Mouse (Mus musculus) R1 (cell line): ENCODE measurements at regions not wholly inside any gene's neighbourhood (a gene's known extent, or its start where the extent isn't known, plus 50 kb on each side); places are given as distances from the start of the nearest gene placed in this dataset.

Experiments used
- DNase-seq: peaks from one replicate; pipeline ENCODE4 v3.0.0-alpha.2; 2018; ENCODE audit warnings: low read depth, low spot score

DNA sequence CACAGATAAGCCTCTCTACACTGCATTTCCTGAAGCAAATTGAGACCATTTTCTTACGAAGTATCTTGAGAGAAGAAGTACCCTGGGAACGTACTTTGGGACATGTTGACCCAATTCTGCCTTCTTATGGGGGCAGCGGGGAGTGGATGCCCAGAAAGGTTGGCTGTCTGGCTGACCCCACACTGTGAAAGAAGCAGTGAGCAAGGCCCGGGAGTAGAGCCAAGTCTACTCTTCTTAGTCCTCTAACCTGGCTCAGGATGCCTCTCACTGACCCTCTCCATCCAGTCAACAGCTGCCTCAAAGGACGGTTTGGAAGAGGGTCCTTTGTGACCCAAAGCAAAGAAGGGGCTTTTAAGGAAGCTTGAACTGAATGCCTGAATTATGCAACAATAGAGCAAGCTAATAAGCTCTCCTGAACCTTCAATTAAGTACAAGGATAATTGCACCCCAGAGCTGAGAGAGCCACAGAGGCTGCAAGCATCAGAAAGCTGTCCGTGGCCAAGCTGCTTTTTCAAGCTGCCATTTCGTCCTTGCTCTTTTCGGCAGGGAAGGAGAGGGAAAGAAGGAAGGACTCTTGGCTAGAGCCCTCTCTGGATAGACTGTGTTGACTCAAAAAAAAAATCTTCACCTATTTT is 70.3 kb downstream of the Pctp start:
- DNase-seq, result no peak

DNA sequence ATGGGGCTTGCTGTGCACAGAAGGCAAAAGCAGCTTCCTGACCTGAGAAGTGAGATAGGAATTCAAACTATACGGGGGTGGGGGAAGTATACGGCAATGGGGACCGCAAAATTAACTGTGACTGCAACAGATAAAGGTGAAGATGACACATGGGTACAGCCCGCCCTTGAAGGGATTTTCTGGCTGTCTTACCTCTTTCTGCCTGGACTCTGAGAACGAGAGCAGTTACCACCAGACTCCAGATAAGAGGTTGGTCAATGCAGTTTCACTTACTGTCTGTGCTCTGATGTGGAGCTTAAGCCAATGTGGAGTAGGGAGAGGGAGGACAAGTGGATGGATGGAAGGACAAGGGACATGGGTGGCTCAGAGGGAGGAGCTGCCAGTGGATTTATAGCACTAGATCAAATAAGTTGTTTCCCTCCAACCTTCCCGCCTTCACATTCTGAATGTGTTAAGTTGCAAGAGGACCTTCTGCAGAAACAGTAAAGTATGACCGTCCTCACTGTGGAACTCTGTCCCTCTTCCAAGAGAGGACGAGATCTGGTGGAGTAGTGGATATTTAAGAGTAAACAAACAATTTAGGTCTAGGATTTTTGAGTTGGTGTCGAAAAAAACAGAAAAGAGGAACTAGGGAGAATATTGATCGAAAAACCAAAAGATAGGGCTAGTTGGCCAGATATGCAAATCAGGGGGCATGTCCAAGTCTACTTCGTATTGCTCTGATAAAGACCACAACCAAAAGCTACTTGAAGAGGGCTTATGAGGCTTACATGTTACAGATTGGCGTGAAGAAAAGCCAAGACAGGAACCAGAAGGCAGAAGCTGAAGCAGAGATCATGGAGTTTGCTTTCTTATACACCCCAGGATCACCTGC is 73.3 kb downstream of the Pctp start:
- DNase-seq, result no peak

DNA sequence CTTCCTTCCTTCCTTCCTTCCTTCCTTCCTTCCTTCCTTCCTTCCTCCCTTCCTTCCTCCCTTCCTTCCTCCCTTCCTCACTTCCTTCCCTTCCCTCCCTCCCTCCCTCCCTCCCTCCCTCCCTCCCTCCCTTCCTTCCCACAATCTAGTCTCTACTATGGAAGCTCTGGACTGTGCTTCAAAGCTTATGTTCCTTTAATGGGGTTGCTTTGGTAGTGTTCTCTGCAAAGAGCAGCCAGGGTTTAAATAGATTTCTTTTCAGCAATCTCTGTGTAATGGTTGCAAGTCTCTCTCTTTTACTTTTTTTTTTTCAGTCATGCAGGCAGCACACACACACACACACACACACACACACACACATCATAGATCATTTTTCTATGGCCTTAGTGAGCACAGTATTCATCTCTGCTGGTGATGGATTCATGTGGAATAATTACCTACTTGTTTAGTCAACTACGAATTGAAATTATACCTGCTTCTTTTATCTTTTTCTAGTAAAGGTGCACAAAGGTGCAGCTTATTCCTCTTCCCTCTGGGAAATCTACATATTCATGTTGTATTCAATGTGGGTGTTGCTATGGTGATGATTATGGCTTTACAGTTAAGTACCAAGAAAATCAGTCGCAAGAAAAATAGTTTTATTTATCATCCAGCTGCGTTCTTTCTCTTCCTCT is 75.1 kb downstream of the Pctp start:
- DNase-seq, result no peak

DNA sequence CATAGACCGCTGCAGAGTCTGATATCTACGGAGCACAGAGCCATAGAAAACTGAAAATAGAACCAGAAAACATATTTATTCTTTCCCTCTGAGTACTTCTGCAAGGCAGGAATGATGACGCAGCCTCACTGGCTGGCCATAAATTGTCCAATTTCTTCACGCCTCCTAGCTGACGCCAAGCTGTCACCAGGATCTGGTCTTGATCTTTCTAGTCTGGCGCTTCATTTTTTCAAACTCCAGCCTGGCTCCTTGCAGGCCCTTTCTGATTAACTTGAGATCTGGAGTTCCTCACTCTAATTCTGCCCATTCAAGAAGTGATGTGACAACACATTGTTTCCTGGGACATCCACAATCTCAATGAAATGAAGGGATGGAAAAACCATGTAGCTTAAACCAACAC is 80.1 kb downstream of the Pctp start:
- DNase-seq, result no peak

DNA sequence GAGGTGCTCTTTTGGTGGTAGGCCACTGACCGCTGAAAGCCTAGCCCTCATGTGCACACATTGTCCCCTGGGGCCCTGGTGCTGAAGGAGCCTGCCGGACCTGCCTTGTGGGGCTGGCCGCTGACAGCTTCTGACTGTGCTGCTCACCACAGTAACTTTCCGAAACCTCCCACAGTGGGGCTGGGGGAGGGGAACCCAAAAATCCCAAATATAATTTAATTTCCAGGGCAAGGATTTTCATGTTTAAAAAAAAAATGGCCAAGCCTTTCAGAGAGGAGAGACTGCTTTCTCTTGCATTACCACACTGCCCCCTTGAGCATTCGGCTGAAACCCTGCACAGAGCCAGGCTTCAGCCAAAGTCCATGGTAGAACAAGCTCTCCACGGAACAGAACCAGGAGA is 81.5 kb downstream of the Pctp start:
- DNase-seq, result peak; percentile 5

DNA sequence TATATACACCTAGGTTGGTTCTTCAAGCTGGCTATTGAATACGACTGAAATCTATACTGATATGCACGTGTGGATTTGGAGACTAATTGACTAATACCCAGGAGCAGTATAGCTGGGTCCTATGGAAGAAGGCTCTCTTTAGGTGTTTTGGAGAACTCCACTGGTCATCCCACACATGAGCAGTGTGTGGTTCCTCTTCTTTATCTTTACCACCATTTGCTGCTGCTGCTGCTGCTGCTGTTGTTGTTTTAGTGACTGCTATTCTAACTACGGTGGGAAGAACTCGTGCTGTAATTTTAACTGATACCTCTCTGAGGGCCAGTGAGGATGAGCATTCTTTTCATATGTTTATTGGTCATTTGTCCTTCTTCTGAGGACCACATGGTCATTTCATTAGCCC is 86.9 kb downstream of the Pctp start:
- no peak for DNase-seq

DNA sequence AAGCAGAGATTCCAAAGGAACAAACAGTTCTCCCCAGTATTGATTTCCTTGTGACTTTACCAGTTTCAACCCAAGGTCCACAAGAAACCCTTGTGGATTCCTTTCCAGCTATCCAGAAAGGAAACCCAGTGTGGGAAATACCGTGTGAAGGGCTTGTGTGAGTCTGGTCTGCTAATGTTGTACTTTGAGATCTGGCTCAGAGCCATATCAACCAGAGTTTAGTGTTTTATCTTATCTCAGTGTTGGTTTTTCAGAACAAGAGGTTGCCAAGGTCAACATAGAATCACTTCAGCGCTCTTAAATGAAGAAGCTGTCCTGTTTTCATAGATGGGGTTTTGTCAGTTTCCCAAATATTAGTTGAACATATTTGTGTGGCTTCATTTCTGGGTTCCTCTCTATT is 88.1 kb downstream of the Pctp start:
- no peak for DNase-seq

DNA sequence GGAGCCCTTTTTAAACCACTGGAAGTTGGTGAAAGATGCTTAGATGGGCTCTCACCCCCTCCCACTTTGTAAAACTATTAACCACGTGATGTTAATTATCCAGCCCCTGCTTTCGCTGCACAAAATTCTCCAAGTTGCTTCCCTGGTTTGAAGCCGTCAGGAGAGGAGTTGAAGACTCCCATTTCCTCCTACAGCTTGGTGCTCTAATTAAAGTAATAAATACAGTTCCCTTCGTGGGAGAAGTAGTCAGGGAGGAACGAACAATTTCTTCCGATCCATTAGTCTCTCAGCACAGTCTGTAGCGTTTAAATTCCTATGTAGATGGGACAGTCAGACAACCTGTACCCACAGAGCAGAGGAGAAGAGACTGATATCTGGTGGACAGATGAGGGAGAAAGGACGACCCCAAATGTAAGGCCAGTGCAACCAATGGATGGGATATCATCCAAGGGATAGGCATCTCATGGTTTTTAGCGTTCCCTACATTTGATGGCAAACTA is 101.4 kb downstream of the Pctp start:
- DNase-seq, result no peak

DNA sequence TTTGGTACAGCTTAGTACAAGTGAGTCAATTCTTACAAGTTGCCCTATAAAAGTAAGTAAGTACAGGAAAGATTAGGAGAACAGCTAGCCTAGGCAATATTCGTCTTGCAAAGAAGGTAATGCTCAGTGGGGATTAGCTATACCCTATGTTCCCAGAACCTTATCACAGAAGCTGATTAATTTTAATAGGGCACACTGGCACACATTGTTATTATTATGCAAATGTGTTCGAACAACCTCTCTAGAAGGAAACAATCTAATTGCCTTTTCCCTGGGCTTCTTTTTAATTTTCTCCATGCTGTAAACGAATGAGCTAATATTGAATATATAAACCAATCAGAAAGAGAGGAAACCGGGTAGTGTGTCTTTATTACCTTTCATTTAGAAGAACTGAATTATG is 104.2 kb downstream of the Pctp start:
- DNase-seq, result no peak

DNA sequence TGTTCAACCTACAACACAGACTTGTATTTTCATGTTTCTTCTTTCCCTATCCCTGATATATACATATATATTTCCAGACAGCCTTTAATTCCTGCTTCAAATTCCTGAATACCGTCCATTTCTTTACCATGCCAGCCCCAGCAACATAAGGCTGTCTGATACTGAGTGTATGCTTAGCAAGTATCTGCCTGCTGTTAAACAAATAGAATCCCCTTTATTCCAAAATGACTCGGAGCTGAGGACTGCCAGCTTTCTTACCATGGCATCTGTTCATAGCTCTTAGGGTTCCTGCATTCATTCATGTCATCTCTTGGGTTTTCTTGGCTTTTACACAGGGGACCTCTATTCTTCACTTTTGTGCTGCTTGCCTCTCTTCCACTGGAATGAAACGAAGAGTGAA is 105.8 kb downstream of the Pctp start:
- no peak for DNase-seq

DNA sequence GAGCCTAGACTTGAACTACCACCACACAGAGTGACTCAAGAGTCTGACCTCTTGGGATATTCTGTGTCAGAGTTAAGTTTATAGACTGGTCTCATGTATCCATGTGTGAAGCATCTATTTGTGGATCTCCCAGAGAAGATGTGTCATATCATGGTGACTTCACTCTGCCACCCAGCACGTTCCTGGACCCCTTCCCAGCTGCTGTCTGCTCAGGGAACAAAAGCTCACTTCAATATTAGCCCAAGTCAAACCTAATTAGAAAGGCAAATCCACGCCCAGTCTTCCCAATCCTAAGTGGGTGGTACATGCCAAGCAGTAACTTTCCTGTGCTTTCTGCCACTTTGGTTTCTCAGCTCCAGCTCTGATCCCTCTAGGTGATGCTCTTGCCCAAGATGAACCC is 94.1 kb upstream of the Ankfn1 start:
- no peak for DNase-seq

DNA sequence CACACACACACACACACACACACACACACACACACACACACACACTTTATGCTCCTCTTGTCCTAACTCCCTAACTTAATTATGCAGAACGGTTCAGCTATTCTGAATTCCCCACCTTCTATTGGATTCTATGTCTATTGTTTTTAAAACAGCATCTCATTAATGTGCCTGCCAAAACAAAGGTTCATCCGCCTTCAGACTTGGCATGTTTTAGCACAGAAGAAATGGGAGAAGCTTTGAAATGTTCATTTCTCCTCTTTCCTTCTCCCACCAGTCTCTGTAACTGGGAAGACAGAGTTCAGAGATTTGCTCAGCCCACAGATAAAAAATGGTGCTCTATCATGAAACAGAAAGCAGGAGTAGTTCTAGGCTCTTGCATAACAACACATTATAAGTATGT is 90.1 kb upstream of the Ankfn1 start:
- no peak for DNase-seq

DNA sequence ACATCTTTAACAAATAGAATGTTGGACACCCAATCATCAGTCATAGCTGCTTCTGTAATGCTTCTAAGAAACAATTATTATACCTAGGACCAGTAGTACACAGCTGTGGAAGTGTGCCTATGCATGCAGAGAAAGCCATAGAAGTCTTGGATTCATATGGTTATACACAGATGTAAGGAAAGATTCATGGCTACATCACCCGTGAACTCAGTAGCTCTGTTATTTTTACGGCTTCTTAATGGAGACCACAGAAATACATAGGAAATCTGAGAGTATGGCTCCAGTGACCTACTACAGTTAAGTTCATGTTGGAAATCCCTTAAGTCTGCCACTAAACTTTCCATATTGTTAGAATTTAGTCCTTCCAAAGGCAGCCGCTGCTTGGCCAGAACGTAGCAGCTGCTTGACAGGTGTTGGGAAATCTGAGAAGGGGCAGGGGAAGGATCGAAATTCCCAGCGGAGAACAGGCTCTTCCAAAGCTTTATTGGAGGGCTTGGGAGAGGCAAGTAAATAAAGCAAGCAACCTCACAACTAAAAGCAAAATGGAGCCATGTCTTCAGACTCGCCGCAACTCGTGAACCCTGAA is 78.8 kb upstream of the Ankfn1 start:
- DNase-seq, result no peak

DNA sequence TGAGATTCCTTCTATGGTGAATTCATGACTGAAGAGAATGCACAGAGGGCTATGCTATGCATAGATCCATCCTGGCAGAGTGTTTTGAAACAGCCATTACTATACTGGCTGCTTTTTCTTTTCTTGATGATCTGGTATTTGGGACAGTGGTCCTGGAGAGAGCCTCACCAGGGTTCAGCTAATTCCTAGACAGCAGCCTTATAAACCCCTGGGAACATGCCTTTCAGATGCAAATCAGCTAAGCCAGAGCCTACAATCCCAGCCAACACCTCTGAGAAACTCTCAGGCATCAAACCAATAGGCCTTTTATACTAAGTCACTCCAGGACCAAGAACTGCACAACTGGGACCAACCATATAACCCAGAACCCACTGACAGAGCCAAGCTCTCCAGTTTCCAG is 64.4 kb upstream of the Ankfn1 start:
- peak; percentile 32 for DNase-seq

DNA sequence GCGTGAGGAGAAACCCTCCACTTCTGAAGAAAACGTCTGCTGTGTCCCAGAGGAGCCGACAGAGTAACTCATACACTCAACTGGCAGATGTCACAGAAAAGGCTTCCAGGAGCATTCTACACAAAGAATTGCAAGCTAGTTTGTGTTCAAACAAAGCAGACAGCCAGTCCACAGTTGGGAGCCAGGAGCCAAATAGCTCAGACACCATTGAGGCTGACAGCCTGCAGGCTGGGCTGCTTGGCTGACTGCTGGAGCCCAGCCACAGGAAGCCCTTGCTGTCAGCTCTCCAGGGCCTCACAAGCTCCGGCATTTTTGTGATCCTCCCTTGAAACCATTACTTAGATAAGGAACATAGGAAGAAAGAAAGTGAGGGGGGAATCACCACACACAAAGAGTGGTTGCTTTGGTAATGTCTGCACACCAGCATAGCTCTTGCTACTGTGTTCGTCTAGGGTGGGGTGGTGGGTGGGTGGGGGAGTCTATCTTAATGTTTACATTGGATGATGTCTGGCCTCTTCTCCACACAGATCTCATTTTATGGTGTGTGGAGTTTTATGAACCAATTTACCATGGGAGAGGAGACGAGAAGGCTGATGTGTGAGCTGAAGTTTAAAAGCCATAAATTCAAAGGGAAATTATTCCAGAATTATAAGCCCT is 62.3 kb upstream of the Ankfn1 start:
- no peak for DNase-seq

DNA sequence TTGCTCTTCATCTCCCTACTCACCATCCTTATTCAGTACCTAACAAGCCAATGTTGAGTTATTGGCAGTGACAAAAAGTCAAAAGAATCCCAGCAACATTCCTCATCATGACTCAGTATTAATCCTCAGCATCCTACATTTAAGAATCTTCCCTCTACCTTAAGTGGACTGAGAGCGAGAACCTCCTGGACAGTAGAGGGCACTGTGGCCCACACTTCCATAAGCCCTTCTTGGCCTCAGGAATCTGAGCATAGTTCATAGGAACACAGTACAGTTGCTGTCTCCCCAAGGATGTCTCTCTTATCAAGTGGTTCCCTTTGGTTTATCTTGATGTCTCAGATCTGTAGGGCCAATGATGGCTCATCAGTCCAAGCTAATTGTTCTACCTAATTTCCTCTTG is 60.5 kb upstream of the Ankfn1 start:
- peak; percentile 18 for DNase-seq

DNA sequence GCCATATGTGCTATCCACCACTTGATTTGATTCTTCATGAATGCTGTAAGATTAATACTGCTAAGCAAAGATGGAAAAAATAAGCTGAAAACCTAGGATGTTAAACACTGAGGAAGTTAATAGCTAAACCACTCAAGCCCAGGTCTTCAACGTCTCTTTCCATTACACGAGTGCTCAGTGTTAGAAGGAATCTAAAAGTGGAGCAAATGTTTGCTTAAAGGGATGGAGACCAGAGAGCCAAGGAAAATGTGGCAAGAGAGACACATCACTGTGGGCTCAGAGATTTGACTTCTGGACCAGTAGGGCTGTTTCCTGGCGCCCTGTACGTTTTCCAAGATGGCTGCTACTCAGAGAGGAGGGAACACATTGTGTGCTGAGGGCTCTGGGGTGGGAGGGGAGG is 59.4 kb upstream of the Ankfn1 start:
- no peak for DNase-seq

DNA sequence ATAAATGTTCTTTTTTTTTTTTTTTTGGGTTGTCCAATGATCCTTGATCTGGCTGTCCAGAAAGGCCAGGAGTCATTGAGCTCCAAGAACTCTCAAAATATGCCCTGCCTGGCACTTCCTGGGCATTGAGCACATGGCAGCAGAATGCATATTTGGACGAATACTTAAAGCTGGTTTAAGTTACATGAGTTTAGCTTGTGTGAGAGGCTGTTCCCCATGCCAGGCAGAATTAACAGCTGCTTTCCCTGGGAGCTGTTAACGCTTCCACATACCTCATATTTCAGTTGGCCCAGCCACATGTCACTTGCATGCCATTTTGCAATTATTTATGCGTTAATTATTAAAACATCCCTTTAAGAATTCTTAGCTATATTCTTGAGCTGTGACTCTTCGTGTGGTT is 56.6 kb upstream of the Ankfn1 start:
- no peak for DNase-seq

DNA sequence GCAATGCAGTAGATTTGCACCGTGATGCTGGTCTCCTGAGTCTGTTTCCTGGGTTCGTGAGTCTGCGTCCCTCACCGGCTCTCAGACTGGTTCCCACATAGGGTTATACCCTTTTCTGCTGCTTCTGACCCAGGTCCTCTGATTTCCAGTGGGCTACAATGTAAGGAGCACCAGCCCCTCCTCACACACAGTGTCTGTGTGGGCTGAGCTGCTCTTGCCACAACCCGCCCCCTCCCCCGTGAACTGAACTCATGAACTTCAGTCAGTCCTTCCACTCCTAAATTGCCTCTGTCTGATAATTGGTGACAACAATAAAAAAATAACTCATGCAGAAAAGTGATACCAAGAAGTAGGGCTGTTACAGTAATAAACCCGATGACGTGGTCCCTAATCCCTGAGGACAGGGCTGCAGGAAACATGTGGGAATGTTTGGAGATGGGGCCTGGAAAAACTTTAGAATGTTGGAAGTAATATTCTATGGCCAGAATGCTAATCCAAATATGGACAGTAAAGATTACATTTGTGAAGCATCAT is 54.2 kb upstream of the Ankfn1 start:
- no peak for DNase-seq
